Mouse (Mus musculus) retina, postnatal 1 day (tissue): ENCODE measurements around the gene Focad.

Experiments used
- DNase-seq: peaks from one replicate; pipeline ENCODE4 v3.0.0-alpha.2; 2012

Gene Focad

GRCm38 (mm10) chr4:88406887-88407696 is 312.7 kb downstream of the Focad start:
- DNase-seq, result peak; percentile 86

- no peak for DNase-seq
Observed at GRCm38 (mm10) chr4:88409279-88409678, 314.9 kb downstream of the Focad start.

GRCm38 (mm10) chr4:88412331-88412730 is 317.9 kb downstream of the Focad start:
- DNase-seq, result no peak

GRCm38 (mm10) chr4:88415017-88415416 is 320.6 kb downstream of the Focad start:
- peak; percentile 34 for DNase-seq

GRCm38 (mm10) chr4:88419378-88419777 is 324.9 kb downstream of the Focad start:
- DNase-seq, result no peak

- DNase-seq, result no peak
Observed at GRCm38 (mm10) chr4:88424563-88424962, 330.1 kb downstream of the Focad start.

GRCm38 (mm10) chr4:88427630-88428239 is 333.3 kb downstream of the Focad start:
- no peak for DNase-seq

- no peak for DNase-seq
Observed at GRCm38 (mm10) chr4:88432412-88433024, 338.1 kb downstream of the Focad start.

- no peak for DNase-seq
Observed at GRCm38 (mm10) chr4:88436593-88437165, 342.2 kb downstream of the Focad start.

GRCm38 (mm10) chr4:88437166-88437565 is 342.7 kb downstream of the Focad start:
- no peak for DNase-seq

- no peak for DNase-seq
Observed at GRCm38 (mm10) chr4:88437917-88438316, 343.5 kb downstream of the Focad start.

- DNase-seq, result peak; percentile 56
Observed at GRCm38 (mm10) chr4:88438326-88438989, 344.0 kb downstream of the Focad start, which contains the start of gene Hacd4. TSS of gene Hacd4 (minus strand) at chr4:88438928.

- DNase-seq, result no peak
Observed at GRCm38 (mm10) chr4:88438990-88439329, 344.5 kb downstream of the Focad start.

- peak; percentile 18 for DNase-seq
Observed at GRCm38 (mm10) chr4:88439669-88440123, 345.3 kb downstream of the Focad start.

- no peak for DNase-seq
Observed at GRCm38 (mm10) chr4:88440814-88441213, 346.4 kb downstream of the Focad start.

GRCm38 (mm10) chr4:88448976-88449375 is 354.5 kb downstream of the Focad start:
- no peak for DNase-seq

- no peak for DNase-seq
Observed at GRCm38 (mm10) chr4:88450087-88450765, 355.8 kb downstream of the Focad start.

GRCm38 (mm10) chr4:88458093-88458492 is 363.7 kb downstream of the Focad start:
- no peak for DNase-seq

GRCm38 (mm10) chr4:88458673-88459072 is 364.2 kb downstream of the Focad start:
- no peak for DNase-seq
